Mouse (Mus musculus) bone marrow, adult 2 months (tissue): ENCODE results near the gene Inpp4b. TPM values are rescaled to one million over a fixed set of nuclear protein-coding genes. Genes with fewer than 3 reads are reported as not detected.

Source experiments
- H3K27ac ChIP-seq: fragments of 200-500 bp; 2 replicates; pipeline ENCODE4 v1.5.1; 2012; ENCODE audit warnings: low read depth, mild to moderate bottlenecking, control low read depth, inconsistent platforms, low read length; ENCODE audit not compliant: control insufficient read depth, poor library complexity, insufficient read depth
- H3K4me1 ChIP-seq: fragments of 200-500 bp; 2 replicates; pipeline ENCODE4 v1.6.1; 2011; ENCODE audit warnings: low read length; ENCODE audit not compliant: control insufficient read depth, insufficient read depth
- H3K4me3 ChIP-seq: fragments of 200-500 bp; replicated peaks from 2 replicates; pipeline ENCODE3; 2011; ENCODE audit warnings: mild to moderate bottlenecking, low read depth, low read length, control low read depth; ENCODE audit not compliant: control insufficient read depth
- CTCF ChIP-seq: fragments of 200-500 bp; IDR thresholded peaks from 2 replicates; pipeline ENCODE4 v1.5.1; 2011; ENCODE audit warnings: low read length, control low read depth; ENCODE audit not compliant: control insufficient read depth, insufficient read depth
- POLR2A ChIP-seq: fragments of 200-500 bp; IDR thresholded peaks from 2 replicates; pipeline ENCODE4 v1.6.1; 2011; ENCODE audit warnings: low read depth, mild to moderate bottlenecking, control low read depth, low read length, borderline replicate concordance; ENCODE audit not compliant: control insufficient read depth
- WGBS: fragments of 180-500 bp; shearing (Covaris S2); methylation state at CpG from one replicate; pipeline ENCODE4 v1.1.7; 2018; 5-methylcytosine and 5-hydroxymethylcytosine counted together
- polyA plus RNA-seq: library from polyadenylated mRNA; stranded (reverse); fragments of >200 nt; gene quantifications from 2 replicates; pipeline ENCODE4 v1.2.4, GENCODE M21; 2011; ENCODE audit warnings: low replicate concordance; ENCODE audit not compliant: missing spikeins, insufficient read depth, insufficient read length

Inpp4b gene
- polyA plus RNA-seq, 1 experiment: 4.8 TPM

DNA sequence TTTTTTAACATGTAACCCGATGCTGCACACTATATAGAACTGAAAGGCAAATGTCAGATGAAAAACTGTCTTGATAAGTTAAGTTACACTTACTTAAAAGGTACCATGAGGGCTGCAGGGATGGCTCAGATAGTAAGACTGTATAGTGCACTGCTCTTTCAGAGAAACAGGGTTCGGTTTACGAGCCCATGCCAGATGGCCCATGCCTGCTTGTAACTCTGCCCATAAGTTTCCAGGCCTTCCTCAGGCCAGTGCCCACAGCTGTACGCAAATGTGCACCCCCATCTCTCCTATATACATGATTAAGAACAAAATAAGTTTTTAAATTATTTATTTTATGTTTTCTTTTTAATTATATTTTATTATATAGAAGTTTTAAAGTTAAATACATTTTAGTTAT is 300.7 kb downstream of the Inpp4b start:
- TF ChIP-seq POLR2A (no peak), CTCF (no peak)
- Histone ChIP-seq H3K4me3 (no peak overlapping the region), H3K4me1 (no peaks in the 10 kb centered on the region), H3K27ac (no peak overlapping the region)
- WGBS: 73% methylated on average over 4 of the region's 4 CpGs

DNA sequence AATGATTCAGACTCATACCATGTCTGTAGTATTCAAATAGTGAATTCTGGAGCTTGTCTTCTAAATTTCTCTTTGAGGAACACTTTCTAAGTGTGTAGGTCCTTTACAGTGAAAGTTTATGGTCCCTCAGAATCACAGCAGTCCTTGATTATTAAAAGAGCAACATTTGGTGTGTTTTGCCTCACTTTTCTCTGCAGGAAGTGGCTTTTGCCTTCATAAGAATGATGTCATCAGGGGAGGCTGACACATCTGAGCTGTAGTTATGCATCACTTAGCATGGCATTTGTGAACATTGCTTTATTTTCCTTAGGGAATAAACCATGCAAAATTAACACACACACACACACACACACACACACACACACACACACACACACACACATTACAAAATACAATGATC is 349.8 kb downstream of the Inpp4b start:
- no peak for TF ChIP-seq POLR2A
- TF ChIP-seq CTCF: no peak
- H3K4me3 ChIP-seq: no peak overlapping the region
- H3K4me1 ChIP-seq: no peaks in the 10 kb centered on the region
- no peak overlapping the region for H3K27ac ChIP-seq

- Histone ChIP-seq H3K4me3 (no peak overlapping the region), H3K4me1 (no peaks in the 10 kb centered on the region), H3K27ac (no peak overlapping the region)
- TF ChIP-seq CTCF: no peak
- WGBS: 62% methylated on average over 2 of the region's 2 CpGs
Measured at GRCm38 (mm10) chr8:81694893-81695292, 352.5 kb downstream of the Inpp4b start.

DNA sequence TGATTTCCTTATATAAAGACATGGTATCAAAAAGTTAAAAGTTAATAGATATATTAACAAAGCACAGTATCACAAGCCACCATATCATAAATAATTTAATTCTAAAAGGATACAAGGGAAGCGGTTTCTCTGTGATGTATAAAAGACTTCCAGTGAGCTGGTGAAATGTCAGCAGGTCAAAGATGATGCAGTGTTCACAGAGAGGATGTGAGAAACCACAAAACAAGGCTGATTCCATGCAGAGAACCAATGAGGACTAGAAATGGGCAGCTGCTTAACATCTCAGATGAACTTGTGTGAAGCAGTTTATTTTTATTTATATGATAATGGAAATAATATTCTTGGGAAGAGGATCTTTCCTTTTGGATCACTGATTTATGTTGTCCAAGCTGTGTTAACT is 359.7 kb downstream of the Inpp4b start:
- H3K4me3 ChIP-seq: no peak overlapping the region
- H3K27ac ChIP-seq: no peak overlapping the region
- TF ChIP-seq POLR2A: no peak
- TF ChIP-seq CTCF: no peak
- 67% methylated on average over 1 of the region's 1 CpGs for WGBS
- H3K4me1 ChIP-seq: no peaks in the 10 kb centered on the region

DNA sequence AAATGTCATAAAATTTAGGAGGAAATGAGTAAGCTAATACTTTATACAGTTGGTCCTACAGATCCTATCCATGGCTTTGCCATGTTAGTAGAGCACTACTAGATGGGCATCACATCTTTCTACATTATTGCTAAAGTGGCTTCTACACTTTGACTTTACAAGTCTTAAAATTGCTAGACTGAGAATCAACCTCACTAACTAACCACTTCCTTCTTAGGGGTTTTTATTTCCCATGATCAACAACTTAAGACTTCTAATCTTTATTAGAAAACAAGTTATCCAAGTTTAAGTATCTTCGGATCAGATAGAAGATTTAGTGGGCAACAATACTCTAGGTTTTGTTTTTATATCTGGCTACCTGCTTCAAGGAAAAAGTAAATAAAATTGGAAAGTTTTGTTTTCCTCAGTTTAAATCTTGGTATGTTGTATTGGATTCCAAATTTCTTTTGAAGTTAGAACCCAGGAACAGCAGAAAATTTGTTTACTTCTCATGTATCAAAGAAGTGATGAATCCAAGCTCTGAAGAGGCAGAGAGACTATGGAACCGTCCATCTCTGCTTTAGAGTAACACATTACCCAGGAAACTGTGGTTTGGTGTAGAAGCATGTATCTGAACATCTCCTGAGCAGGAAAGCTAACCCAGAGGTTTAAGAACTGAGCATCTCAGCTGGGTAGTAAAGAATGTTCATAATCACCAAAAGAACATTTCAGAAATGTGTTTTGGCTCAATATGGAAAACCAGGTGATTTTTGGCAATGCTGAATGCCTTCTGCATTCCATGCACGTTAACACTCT is 361.4 kb downstream of the Inpp4b start:
- 43% methylated on average over 3 of the region's 3 CpGs for WGBS
- H3K27ac ChIP-seq: no peak overlapping the region
- H3K4me3 ChIP-seq: no peak overlapping the region
- no peak for TF ChIP-seq POLR2A
- no peak for TF ChIP-seq CTCF
- no peaks in the 10 kb centered on the region for H3K4me1 ChIP-seq

DNA sequence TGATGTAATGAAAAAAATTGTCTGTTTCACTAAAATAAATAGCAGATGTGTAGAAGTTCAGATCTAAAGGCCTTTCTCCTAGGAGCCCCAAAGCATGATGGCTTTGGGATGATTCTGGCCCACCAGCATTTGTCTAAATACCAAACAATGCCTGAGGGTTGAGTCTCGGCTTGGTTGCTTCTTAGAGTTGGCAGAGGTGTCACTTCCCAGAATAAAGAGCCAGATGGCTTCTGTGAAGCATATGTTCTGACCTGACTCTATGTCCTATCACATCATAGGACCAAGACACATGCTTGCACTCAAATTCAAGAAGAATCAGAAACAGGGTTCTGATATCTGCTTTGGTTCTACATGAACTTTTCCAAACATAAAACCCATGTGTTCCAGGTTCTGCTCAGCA is 365.1 kb downstream of the Inpp4b start:
- 57% methylated on average over 1 of the region's 1 CpGs for WGBS

DNA sequence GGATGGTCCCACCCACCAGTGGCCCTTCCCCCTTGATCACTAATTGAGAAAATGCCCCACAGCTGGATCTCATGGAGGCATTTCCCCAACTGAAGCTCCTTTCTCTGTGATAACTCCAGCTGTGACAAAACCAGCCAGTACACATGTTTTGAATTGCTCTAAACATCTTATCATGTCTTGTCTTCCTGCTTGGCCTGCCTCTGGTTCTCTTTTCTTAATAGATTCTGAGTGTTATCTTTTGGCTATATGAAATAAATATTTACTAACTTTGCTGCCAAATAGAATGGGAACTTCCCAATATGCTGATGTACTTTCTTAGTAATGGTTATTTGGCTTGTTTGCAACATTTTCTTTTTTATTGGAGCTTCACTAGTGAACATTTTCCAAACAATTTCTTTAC is 389.0 kb downstream of the Inpp4b start:
- TF ChIP-seq POLR2A (no peak), CTCF (no peak)
- Histone ChIP-seq H3K4me1 (no peaks in the 10 kb centered on the region), H3K27ac (no peak overlapping the region), H3K4me3 (no peak overlapping the region)

More for the DNA sequence above, 365.1 kb downstream of the Inpp4b start:
- Histone ChIP-seq H3K4me3 (no peak overlapping the region), H3K27ac (no peak overlapping the region), H3K4me1 (no peaks in the 10 kb centered on the region)
- no peak for TF ChIP-seq CTCF
- no peak for TF ChIP-seq POLR2A

GRCm38 (mm10) chr8:81735655-81736054 is 393.3 kb downstream of the Inpp4b start:
- TF ChIP-seq POLR2A (no peak), CTCF (no peak)

GRCm38 (mm10) chr8:81736103-81736502 is 393.7 kb downstream of the Inpp4b start:
- no peaks in the 10 kb centered on the region for H3K4me1 ChIP-seq
- no peak overlapping the region for H3K27ac ChIP-seq
- WGBS: 76% methylated on average over 1 of the region's 1 CpGs
- no peak overlapping the region for H3K4me3 ChIP-seq
- TF ChIP-seq CTCF: no peak
- no peak for TF ChIP-seq POLR2A

More at GRCm38 (mm10) chr8:81735655-81736054, 393.3 kb downstream of the Inpp4b start:
- WGBS: 76% methylated on average over 2 of the region's 2 CpGs
- no peak overlapping the region for H3K27ac ChIP-seq
- H3K4me1 ChIP-seq: no peaks in the 10 kb centered on the region
- no peak overlapping the region for H3K4me3 ChIP-seq

DNA sequence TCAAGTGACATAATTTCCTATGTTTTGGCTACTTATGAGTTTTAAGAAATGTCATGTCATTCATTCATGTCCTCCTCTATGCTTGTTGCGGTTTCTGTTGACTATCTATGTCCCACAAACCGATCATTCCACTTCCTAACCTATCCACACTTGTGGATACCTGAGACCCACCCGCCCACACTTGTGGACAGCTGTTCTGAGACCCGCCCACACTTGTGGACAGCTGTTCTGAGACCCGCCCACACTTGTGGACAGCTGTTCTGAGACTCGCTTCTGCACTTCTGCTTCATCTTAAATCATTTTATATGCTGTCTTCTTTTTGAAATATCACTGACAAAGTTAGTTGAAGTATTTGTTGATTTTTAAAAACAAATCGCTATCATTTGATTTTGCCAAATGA is 400.2 kb downstream of the Inpp4b start:
- 76% methylated on average over 7 of the region's 7 CpGs for WGBS
- no peak overlapping the region for H3K27ac ChIP-seq
- TF ChIP-seq POLR2A (no peak), CTCF (no peak)
- H3K4me1 ChIP-seq: no peaks in the 10 kb centered on the region
- no peak overlapping the region for H3K4me3 ChIP-seq
